Mouse (Mus musculus) heart, postnatal 0 days (tissue): Measurements from ENCODE around the gene Olfr667.

ENCODE experiments used
- CTCF ChIP-seq: IDR thresholded peaks from 2 replicates; pipeline ENCODE4 v1.5.1; 2016; ENCODE audit warnings: antibody characterized with exemption, control low read depth, low read depth
- EP300 ChIP-seq: IDR thresholded peaks from 2 replicates; pipeline ENCODE4 v1.6.1; 2016; ENCODE audit warnings: antibody characterized with exemption, low read depth

- TF ChIP-seq CTCF (no peak), EP300 (no peak)
Measured at GRCm38 (mm10) chr7:104895852-104896251, 25.4 kb downstream of the Olfr667 start, which contains the start of gene Olfr666.
